Mouse (Mus musculus) left cerebral cortex, postnatal 4 days (tissue): ENCODE results near the gene Polr2l. TPM values are rescaled to one million over a fixed set of nuclear protein-coding genes. Genes with fewer than 3 reads are reported as not detected.

Source experiments
- DNase-seq: peaks from one replicate; pipeline ENCODE4 v3.0.0-alpha.2; 2022
- intact Hi-C: fragments of 180-260 bp; cut with DNase I; formaldehyde crosslinking; loops from one replicate; pipeline ENCODE4 v1.15.1; 2025
- total RNA-seq, 2 experiments: library from RNA; stranded (reverse); gene quantifications; 2 replicates each; pipeline ENCODE4 v1.2.3; 2021

The Polr2l gene
- 10 to 100 TPM; 38.5 to 40.1 TPM for total RNA-seq

- peak; percentile 85 for DNase-seq
- intact Hi-C loops, result no loop called here
These were observed at the start of gene Polr2l, which contains the start of gene Tspan4 for GRCm38 (mm10) chr7:141475011-141475804. Gene Polr2l, minus strand, starts transcription at chr7:141475132. Gene Tspan4, plus strand, starts transcription at chr7:141475240.

- no peak for DNase-seq
- intact Hi-C loops, result loop anchor here (5.0 kb wide), 1 partner anchor 42 kb away; no protein-coding TSS in a partner anchor
These were observed 49.3 kb upstream of the Polr2l start for GRCm38 (mm10) chr7:141524271-141524670.

- intact Hi-C loops, result loop anchor here (5.0 kb wide), 1 partner anchor 41 kb away; no protein-coding TSS in a partner anchor
- peak; percentile 75 for DNase-seq
These were observed 48.1 kb upstream of the Polr2l start for GRCm38 (mm10) chr7:141523007-141523406.

DNA sequence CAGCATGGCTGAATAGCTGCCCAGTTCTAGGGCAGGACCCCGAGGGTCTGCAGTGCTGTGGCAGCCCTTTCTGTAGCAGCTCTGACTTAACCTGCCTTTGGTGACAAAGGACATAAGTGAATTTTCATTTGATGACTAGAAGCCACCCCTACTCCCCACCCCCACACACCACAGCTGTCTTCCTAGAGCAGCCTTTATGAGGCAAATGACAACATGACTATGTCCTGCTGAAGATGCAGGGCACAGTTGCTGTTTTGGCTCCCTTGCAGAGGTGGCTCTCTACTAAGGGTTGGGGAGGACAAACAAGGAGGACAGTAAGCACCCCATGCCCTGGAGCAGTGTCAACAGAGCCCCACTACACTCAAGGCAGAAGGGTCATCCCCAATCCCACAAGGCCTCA is 44.9 kb upstream of the Polr2l start:
- no peak for DNase-seq
- intact Hi-C loops, result loop anchor here (5.0 kb wide), 1 partner anchor 37 kb away; no protein-coding TSS in a partner anchor

DNA sequence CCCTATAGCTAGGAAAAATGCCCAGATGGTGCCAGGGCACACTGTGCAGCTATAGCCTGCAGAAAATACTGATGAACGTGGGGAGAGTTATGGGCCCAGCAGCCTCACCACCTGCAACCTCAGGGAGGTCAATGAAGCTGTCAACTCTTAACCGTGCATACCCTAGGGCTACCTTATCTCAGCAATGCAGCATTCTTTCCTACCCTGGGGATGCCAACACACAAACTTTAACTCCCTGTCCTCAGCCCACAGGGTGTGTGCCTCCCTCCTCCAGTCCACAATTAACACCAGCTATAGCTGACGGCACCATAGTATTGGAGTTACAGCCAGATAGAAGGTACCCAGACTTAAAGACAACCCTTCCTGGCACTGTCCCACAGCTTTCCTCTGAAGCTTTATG is 44.0 kb upstream of the Polr2l start:
- no peak for DNase-seq
- intact Hi-C loops, result no loop called here

DNA sequence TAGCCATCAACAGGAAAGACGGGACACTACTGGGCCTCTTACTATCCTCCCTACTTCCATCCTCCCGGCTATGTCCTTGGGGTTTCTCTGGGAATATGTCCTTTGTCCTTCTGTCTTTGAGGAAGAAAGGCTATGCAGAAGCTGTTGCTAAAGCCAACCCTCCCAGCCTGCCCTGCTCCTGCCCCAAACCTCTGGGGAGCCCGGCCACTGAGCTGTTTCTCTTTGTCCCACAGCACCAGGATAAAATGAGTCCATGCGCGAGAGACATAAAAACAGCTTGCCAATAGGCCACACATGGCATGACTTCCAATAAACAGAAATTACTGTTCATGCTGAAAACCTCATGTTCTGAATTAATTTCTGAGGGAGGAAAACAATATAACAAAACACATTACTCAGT is 43.4 kb upstream of the Polr2l start:
- DNase-seq, result no peak
- intact Hi-C loops, result no loop called here

DNA sequence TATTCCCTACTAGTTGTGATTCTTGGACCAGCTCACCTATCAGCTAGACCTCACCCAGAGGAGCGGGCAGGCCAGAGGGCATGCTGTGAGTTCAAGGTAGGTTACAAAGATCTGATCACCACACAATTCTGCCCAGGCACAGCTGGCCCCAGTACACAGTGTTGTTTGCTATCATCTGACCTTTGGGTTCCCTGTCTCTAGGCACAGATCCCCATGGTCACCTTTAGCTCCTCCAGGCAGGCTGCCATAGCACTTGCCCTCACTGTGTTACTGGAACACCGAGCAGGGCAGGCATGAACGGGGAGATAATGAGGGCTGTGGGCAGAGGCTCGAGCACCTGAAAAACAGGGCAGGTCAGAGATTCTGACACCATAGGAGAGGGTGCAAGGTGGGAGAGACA is 42.7 kb upstream of the Polr2l start:
- DNase-seq, result no peak
- intact Hi-C loops, result no loop called here

GRCm38 (mm10) chr7:141510681-141511191 is 35.8 kb upstream of the Polr2l start:
- no peak for DNase-seq
- intact Hi-C loops, result no loop called here

DNA sequence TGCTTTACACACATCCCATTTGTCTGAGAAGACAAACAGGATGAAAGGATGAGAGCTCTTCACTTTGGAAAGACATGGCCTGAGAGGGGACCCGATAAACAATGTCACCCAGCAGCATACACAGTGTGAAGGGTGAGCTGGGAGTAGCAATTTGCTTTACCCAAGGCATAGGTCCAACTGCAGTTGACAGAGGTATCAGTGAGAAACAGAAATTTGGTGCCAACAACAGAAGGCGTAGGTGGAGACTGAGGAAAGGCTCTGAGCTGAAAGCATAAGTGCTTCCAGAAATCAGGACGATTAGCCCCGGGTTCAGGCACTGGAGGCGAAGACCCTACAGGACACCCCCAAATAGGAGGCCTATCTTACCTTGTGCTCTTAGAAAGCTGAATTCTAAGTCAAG is 35.3 kb upstream of the Polr2l start:
- no peak for DNase-seq
- intact Hi-C loops, result no loop called here

- intact Hi-C loops, result no loop called here
These were observed 33.2 kb upstream of the Polr2l start for GRCm38 (mm10) chr7:141508160-141508559.

DNA sequence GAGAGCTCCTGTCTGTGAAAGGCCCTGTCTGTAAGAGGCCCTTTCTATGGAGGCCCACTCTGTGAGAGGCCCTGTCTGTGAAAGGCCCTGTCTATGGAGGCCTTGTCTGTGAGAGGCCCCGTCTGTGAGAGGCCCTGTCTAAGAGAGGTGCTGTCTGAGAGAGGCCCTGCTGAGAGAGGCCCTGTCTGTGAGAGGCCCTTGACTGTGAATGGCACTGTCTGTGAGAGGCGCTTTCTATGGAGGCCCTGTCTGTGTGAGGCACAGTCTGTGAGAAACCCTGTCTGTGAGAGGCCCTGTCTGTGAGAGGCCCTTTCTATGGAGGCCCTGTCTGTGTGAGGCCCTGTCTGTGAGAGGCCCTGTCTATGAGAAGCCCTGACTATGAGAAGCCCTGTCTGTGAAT is 31.3 kb upstream of the Polr2l start:
- intact Hi-C loops, result no loop called here
- DNase-seq, result no peak

More at GRCm38 (mm10) chr7:141508160-141508559, 33.2 kb upstream of the Polr2l start:
- DNase-seq, result no peak

DNA sequence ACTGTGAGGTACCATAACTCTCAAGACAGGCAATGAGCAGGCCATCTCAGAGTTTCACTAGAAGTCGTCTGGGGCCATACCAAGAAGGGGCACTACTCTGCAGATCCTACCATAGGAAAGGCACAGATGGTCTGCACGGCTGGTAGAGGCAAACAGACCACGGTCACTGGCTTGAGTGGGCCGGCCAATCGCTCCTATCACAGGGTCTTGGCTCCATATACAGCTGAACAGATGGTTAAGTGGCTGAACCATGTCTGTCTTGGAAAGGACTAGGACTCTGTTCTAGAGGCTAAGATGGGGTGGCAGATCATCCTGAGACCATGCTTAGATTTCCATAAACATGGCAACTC is 27.6 kb upstream of the Polr2l start:
- peak; percentile 74 for DNase-seq
- intact Hi-C loops, result no loop called here

GRCm38 (mm10) chr7:141501820-141502555 is 27.1 kb upstream of the Polr2l start:
- intact Hi-C loops, result no loop called here
- DNase-seq, result peak; percentile 67

DNA sequence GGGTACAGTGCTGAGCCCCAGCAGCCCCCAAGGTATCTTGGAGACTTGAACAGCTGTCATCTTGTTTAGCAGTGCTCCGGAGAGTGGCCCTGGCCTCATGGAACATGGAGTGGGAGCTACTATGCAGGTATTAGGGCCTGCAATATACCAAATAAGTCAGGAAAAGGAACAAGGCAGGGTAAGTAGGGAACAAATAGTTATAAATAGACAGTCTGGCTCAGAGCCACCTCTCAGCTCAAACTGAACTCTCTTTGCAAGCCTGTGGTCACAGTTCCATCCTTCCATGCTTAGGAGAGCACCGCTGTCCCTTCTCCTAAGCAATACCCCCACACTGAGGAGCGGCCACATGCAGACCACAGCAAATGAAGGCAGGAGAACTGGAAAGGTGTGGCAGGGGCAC is 22.7 kb upstream of the Polr2l start:
- intact Hi-C loops, result no loop called here
- no peak for DNase-seq

DNA sequence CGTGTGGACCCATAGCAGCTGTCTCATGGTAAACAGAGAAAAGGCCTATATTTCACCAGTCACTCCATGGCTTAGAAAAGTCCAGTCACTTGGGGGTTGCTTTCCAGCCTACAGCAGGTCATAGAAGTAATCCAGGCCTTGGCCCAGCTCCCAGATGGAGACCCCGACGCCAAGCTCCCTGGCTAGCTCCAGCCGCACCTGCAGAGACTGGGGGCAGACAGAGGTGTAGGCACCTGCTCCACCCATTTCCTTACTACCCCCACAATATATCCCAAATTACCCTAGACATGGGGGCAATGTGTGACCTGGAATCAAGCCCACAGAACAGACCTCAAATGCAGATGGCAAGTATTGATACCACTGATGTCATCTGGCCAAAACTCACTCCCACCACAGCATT is 21.0 kb upstream of the Polr2l start:
- no peak for DNase-seq
- intact Hi-C loops, result no loop called here

- DNase-seq, result no peak
- intact Hi-C loops, result no loop called here
These were observed 20.4 kb upstream of the Polr2l start for GRCm38 (mm10) chr7:141495379-141495778.

GRCm38 (mm10) chr7:141493729-141494128 is 18.8 kb upstream of the Polr2l start:
- intact Hi-C loops, result no loop called here

GRCm38 (mm10) chr7:141492738-141493137 is 17.8 kb upstream of the Polr2l start:
- DNase-seq, result no peak
- intact Hi-C loops, result no loop called here

More at GRCm38 (mm10) chr7:141493729-141494128, 18.8 kb upstream of the Polr2l start:
- no peak for DNase-seq

DNA sequence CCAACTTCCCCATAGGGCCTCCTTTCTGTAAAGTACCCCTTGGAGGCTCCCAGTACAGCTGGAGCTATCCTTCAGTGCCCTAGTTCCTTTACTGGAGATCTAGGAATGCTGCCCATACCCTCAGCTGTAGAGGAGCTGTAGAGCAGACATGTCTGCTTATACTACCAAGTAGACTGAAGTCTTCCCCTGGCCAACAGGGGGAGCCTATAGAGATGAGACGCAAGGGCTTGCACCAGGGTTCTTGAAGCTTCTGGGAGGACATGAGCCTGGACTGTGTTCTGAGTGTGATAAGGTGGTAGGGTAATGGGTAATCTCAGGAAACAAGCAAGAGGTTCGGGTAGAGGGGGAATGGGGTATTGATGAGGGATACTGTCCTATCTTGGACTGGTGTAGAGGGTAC is 16.2 kb upstream of the Polr2l start:
- no peak for DNase-seq
- intact Hi-C loops, result no loop called here

- intact Hi-C loops, result no loop called here
- DNase-seq, result no peak
These were observed 12.2 kb upstream of the Polr2l start for GRCm38 (mm10) chr7:141487141-141487540.

DNA sequence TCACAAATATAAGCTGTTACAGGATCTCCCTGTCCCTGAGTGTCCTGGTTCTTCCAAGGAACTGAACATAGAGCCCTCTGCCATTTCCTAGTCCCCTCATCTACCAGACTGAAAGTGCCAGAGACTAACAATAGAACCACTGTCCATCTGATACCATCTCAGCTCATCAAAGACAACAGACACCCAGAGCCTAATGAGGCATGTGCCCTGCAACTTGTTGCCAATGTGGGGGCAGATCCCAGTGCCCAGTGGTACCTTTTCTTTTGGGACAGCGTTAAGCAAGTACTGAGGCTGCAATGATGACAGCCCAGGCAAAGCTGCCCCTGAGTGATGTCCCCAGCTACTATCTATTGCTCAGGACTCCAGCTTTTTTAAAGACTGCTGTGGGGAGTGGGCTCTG is 11.3 kb upstream of the Polr2l start:
- intact Hi-C loops, result no loop called here
- no peak for DNase-seq

- DNase-seq, result peak; percentile 96
- intact Hi-C loops, result no loop called here
These were observed 10.7 kb upstream of the Polr2l start for GRCm38 (mm10) chr7:141485606-141486005.
